Mouse (Mus musculus): ENCODE measurements around the gene Olfr69.
"Not testable (repeated sequence)": the region's sequence is repeated elsewhere in the genome, so short reads cannot be mapped to it uniquely, and the experiment has no call there.

Olfr69 gene

GRCm38 (mm10) chr7:103771494-103771893 lies at the start of gene Olfr69:
Gene Olfr69, minus strand, starts transcription at chr7:103771594.
- DNase-seq (ENCODE audit: low spot score in 2 of 2) = no peak

GRCm38 (mm10) chr7:103815085-103815484 lies 43.7 kb upstream of the Olfr69 start:
- DNase-seq (ENCODE audit: low spot score in 2 of 2) = not testable (repeated sequence)

GRCm38 (mm10) chr7:103813766-103814165 lies 42.4 kb upstream of the Olfr69 start, which contains the start of gene Hbb-bt:
Gene Hbb-bt, minus strand, starts transcription at chr7:103813996.
- DNase-seq (ENCODE audit: low spot score in 2 of 2) = no peak

DNA sequence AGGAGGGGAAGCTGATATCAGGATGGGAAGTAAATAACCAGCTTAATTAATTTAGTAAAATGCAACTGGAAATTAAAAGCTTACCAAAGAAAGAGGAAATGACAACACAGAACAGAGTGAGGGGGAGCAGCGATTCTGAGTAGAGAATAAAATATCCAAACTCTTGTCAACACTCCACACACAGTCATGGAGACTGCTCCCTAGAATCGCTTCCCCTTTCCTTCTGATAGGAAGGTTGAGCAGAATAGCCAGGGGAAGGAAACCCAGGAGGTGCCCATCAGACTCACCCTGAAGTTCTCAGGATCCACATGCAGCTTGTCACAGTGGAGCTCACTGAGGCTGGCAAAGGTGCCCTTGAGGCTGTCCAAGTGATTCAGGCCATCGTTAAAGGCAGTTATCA lies 41.8 kb upstream of the Olfr69 start:
- DNase-seq (ENCODE audit: low spot score in 2 of 2) = not testable (repeated sequence)

DNA sequence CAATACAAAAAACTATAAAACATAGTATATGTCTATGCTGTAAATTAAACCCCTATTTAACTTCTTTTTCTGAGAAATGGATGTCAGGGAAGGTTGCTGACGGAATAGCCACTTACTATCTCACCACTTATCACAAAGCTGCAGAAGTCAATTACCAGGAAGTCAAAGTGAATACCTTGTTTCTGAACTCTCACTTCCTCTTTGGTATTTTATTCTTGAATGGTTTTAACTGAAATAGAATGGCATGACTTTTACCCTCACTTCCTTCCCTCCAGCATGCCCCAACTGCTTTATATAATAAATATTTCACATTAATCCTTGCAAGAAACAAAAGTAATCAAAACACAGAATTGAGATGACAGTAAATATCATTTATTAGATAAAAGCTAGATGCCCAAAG lies 40.8 kb upstream of the Olfr69 start:
- DNase-seq (ENCODE audit: low spot score in 2 of 2) = no peak

GRCm38 (mm10) chr7:103811223-103811845 lies 39.9 kb upstream of the Olfr69 start:
- no peak for DNase-seq (ENCODE audit: low spot score in 2 of 2)

DNA sequence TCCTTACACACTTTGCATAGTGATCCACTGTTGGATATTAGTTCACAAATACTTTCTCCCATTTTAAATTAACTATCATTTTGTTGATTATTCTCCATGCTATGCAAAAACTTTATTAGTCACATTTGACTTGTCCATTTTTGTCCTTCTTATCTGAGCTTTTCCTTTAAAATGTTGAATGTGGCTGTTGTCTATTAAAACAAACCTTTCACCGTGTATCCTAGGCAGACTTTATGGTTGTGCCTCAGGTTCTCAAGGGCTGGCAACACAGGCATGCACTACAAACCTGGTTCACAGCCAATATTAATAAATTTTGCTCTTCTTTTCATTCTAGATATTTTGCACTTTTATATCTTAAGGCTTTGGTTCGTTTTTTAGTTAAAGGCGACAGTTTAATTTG lies 39.4 kb upstream of the Olfr69 start:
- no peak for DNase-seq (ENCODE audit: low spot score in 2 of 2)

DNA sequence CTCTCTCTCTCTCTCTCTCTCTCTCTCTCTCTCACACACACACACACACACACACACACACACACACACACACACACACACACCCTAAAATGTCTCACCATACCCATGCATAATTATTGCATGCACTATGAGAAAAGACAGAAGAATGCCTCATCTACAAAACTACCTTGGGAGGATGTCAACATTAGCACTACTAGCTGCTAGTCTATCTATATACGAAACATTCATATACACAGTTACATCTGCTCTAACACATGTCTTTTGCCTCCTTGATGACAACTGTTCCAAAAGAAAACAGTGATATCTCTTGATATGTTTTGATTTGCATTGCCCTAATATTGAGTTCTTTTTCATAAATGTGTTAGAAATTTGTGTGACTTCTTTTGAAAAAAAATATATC lies 38.9 kb upstream of the Olfr69 start:
- DNase-seq (ENCODE audit: low spot score in 2 of 2) = no peak

GRCm38 (mm10) chr7:103809801-103810155 lies 38.4 kb upstream of the Olfr69 start:
- no peak for DNase-seq (ENCODE audit: low spot score in 2 of 2)

DNA sequence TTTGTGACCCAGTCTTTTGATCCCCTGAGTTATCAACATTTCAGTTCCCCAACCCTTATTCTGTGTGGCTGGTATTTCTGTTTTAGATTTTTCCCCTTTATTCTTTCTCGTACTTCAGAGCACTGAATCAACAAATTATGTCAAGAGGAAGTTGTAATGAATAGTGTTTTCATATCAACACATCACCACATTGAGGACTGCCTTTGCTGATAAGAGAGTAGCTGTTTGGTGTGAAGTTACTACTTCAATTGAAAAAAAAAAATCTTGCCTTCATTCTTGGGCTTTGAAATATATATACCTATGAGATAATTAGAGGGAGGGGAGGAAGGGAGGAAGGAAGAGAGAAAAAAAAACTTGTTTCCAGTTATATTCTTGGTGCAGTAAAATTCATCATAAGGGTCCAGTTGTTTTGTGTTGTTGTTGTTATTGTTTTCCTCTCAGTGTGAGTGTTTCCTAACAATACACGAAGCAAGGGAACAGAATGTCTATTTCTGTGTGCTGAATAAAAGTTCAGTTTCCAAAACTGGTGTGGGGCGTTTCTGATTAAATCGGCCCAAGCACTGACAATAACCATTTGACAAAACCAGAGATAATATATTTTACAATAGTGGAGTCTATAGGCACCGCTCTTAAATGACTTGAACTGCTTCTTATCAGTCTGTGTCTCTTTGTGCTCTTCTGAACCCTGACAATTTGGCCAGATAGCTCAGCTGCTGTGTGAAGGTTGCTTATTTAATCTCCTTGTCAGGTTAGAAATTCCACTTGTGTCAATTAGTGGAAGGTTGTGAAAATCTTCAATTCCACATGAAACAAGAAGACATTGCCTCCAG lies 37.8 kb upstream of the Olfr69 start:
- no peak for DNase-seq (ENCODE audit: low spot score in 2 of 2)

DNA sequence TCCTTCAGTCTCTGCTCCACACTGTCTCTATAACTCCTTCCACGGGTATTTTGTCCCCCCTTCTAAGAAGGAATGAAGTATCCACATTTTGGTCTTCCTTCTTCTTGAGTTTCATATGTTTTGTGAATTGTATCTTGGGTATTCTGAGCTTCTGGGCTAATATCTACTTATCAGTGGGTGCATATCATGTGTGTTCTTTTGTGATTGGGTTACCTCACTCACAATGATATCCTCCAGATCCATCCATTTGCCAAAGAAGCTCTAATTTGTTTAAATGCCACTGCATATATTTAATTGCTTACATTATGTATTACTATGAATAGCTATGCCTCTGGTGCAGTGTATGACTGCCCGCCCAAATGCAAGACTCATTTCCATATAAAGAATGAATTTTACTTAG lies 36.7 kb upstream of the Olfr69 start:
- not testable (repeated sequence) for DNase-seq (ENCODE audit: low spot score in 2 of 2)

- DNase-seq (ENCODE audit: low spot score in 2 of 2) = no peak
These were observed 35.5 kb upstream of the Olfr69 start for GRCm38 (mm10) chr7:103806856-103807255.

DNA sequence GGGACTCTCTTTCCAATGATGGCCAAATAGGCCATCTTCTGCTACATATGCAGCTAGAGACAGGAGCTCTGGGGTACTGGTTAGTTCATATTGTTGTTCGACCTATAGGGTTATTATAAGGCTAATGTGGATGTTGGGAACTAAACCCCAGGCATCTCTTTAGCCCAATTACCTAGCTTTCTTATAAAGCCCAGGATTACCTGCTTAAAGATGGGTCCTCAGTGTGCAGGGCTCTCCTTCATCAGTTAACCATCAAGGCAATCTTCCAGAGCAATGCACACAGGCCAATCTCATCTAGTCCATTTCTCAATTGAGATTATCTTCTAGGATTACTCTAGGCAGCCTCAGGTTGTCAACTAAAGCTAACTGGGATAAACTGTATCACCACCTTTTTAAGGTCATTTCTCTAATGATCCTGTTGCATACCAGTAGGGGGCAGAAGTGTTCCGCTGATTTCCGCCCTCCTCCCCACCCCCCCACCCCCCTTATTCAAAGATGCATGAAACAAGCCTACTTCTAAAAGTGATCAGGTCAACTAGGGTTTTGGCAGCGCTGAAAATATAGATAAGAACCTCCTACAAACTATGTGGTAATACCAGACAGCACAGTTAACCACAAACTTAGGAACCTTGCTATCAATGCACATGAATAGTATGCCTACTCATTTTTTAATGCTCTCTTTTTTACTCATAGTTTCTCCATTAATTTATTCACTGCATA lies 21.4 kb upstream of the Olfr69 start:
- no peak for DNase-seq (ENCODE audit: low spot score in 2 of 2)

- no peak for DNase-seq (ENCODE audit: low spot score in 2 of 2)
These were observed 20.3 kb upstream of the Olfr69 start, which contains the start of gene Olfr67 for GRCm38 (mm10) chr7:103791721-103792120. Gene Olfr67, minus strand, starts transcription at chr7:103791821.

DNA sequence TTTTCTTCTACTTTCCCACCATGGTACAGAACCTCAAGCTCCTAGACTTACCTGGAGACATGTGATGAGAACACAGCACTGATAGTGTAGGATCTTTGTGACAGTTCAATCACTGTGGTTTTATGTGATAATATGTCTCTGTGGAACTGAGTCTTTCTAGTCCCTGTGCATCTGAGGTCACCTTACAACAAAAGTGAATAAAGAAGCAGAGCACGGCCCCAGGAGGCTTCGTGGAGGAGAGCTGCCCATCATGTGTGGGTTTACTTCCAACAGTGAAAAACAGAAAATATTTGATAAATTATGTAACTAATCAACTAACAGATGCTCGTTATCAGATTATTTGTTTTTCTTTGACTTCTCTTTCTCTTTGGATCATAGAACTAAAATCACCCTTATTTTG lies 8.2 kb upstream of the Olfr69 start, which contains the start of gene Olfr68:
Gene Olfr68 (minus strand): TSS at position 101 of the 400 bp plus-strand sequence.
- no peak for DNase-seq (ENCODE audit: low spot score in 2 of 2)

DNA sequence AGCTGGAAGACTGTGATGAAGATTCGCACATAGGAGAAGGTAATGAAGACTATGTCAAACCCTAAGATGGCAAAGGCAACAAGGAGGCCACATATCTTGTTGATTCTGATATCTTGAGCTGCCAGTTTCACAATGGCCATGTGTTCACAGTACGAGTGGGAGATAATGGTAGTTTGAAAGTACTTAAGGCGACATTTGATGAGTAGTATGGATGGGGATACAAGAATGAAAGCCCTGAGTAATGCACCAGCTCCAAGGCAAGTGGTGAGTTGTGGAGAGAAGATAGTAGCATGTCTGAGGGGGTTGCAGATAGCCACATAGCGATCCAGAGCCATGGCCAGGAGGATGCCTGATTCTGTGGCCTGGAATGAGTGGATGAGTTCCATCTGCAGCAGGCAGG lies 6.3 kb upstream of the Olfr69 start:
- not testable (repeated sequence) for DNase-seq (ENCODE audit: low spot score in 2 of 2)

DNA sequence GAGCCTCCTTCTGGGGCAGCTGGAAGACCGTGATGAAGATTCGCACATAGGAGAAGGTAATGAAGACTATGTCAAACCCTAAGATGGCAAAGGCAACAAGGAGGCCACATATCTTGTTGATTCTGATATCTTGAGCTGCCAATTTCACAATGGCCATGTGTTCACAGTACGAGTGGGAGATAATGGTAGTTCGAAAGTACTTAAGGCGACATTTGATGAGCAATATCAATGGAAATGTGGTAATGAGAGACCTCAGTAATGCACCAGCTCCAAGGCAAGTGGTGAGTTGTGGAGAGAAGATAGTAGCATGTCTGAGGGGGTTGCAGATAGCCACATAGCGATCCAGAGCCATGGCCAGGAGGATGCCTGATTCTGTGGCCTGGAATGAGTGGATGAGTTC lies 3.7 kb downstream of the Olfr69 start:
- DNase-seq (ENCODE audit: low spot score in 2 of 2) = not testable (repeated sequence)

- not testable (repeated sequence) for DNase-seq (ENCODE audit: low spot score in 2 of 2)
These were observed 9.2 kb downstream of the Olfr69 start for GRCm38 (mm10) chr7:103762212-103762611.

DNA sequence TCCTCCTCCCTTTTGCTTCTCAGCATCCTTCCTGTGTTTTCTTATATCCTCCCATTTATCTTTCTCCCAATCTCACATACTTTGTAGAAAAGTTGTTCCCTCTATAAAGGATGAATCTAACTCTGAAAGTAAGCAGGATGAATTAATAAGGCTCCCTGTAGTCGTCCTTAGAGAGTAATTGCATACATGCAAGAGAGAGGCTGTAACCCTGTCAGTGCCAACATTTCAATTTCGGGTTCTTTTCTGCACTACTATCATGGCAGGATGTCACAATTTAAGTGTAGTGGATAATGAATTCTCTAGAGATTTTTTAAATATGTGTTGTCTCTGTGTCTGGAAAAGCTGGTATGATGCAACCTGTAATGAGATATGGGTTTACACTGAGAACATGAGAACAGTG lies 14.2 kb downstream of the Olfr69 start, which contains the start of gene Olfr630:
Gene Olfr630 (minus strand): TSS at position 101 of the 400 bp plus-strand sequence.
- DNase-seq (ENCODE audit: low spot score in 2 of 2) = no peak

- no peak for DNase-seq (ENCODE audit: low spot score in 2 of 2)
These were observed 26.6 kb downstream of the Olfr69 start, which contains the start of gene Olfr629 for GRCm38 (mm10) chr7:103744843-103745242. Gene Olfr629, minus strand, starts transcription at chr7:103744943.

GRCm38 (mm10) chr7:103730074-103730473 lies 41.3 kb downstream of the Olfr69 start, which contains the start of gene Olfr628:
Gene Olfr628, plus strand, starts transcription at chr7:103730374.
- no peak for DNase-seq (ENCODE audit: low spot score in 2 of 2)

DNA sequence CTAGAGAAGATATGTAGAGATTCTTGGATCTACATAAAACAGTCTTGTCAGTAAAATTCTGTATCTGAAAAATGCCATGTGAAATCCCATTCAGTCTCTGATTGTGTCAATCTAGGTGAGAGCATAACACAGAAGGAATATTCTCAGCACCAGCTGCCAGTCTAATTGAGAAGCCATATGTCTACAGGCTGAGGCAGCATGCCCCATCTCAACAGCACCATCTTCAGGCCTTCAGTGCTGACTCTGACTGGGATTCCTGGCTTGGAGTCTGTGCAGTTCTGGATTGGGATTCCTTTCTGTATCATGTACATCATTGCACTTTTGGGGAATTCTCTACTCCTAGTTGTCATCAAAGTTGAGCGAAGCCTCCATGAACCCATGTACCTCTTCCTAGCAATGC lies 55.0 kb downstream of the Olfr69 start:
- DNase-seq (ENCODE audit: low spot score in 2 of 2) = not testable (repeated sequence)
